In genomic region chr5:120297190-120297589, GRCm38 (mm10) we compare ENCODE assay signal across 21 mouse cellular contexts.
DNase-seq lines count a peak whose midpoint lies in the region; ATAC-seq and TF ChIP-seq lines count a peak whose summit lies in the region.
"Had no signal": no experiment of that assay in that cellular context is flagged by ENCODE, and none has a peak within 500 bp of the region (broad histone marks: within the 10 kb centered on the region; RNA-seq: fewer than 3 reads in every experiment).

No protein-coding gene starts in this region.

- H3K9ac ChIP-seq in hindbrain, embryonic 11.5 days (ENCODE audit: low read depth, low read length) = no peak overlapping the region
- no peak overlapping the region for H3K9ac ChIP-seq in hindbrain, embryonic 16.5 days (ENCODE audit: low read depth, low read length)
- no peak overlapping the region for H3K9ac ChIP-seq in hindbrain, postnatal 0 days (replicated peaks; ENCODE audit: low read length)
- H3K9ac ChIP-seq: forebrain, embryonic 15.5 days; heart, embryonic 13.5 days; intestine, embryonic 15.5 days; limb, embryonic 13.5 days; liver, embryonic 15.5 days had no signal

- WGBS in hindbrain, embryonic 11.5 days = 11% methylated on average over 10 of the region's 10 CpGs
- WGBS in hindbrain, embryonic 16.5 days = 6% methylated on average over 10 of the region's 10 CpGs
- 6% methylated on average over 10 of the region's 10 CpGs for WGBS in hindbrain, postnatal 0 days

- DNase-seq in hindbrain, embryonic 11.5 days (ENCODE audit: low spot score) = peak; percentile 54
- DNase-seq in Muller cell, postnatal 12 days (ENCODE audit: inconsistent ontology term) = peak; percentile 22
- peak; percentile 66 for DNase-seq in hindbrain, postnatal 0 days (ENCODE audit: low spot score)
- no peak for DNase-seq in adrenal gland, adult 8-10 months
- DNase-seq in left cerebral cortex, adult 11 months (ENCODE audit: low spot score) = no peak
- DNase-seq: adrenal gland, postnatal 10 days; cerebellum, adult 2 months; gastrocnemius, adult 2 months; heart, postnatal 36 days; lung, postnatal 10 days; thymus, postnatal 25 days had no signal

- peak overlapping the region; percentile 42; the same call in 1 of the 2 replicates for H3K27ac ChIP-seq in hindbrain, embryonic 11.5 days (ENCODE audit: low read depth, low read length)
- no peak overlapping the region for H3K27ac ChIP-seq in hindbrain, embryonic 16.5 days (ENCODE audit: low read depth, low read length)
- H3K27ac ChIP-seq in hindbrain, postnatal 0 days = no peak overlapping the region
- H3K27ac ChIP-seq: forebrain, embryonic 15.5 days; gastrocnemius, adult 2 months; heart, embryonic 13.5 days; intestine, embryonic 15.5 days; limb, embryonic 13.5 days; liver, embryonic 15.5 days had no signal

- ATAC-seq in hindbrain, embryonic 11.5 days (ENCODE audit: low FRiP score) = 0 out of 2 replicates have a peak, but pooled peaks have one; percentile 23
- no peak for ATAC-seq in hindbrain, embryonic 16.5 days
- no peak for ATAC-seq in hindbrain, postnatal 0 days
- ATAC-seq: forebrain, embryonic 15.5 days had no signal

- H3K4me1 ChIP-seq in hindbrain, embryonic 11.5 days (replicated peaks; ENCODE audit: control insufficient read depth, insufficient read depth, low read length) = peaks cover 8% of the 10 kb centered on the region
- H3K4me1 ChIP-seq in hindbrain, embryonic 16.5 days (ENCODE audit: control insufficient read depth, insufficient read depth, low read depth, low read length) = peaks cover 14% of the 10 kb centered on the region
- peaks cover 71% of the 10 kb centered on the region for H3K4me1 ChIP-seq in E14TG2a.4 (replicated peaks; ENCODE audit: low read depth, low read length)
- H3K4me1 ChIP-seq in hindbrain, postnatal 0 days (ENCODE audit: insufficient read depth, low read length) = 0 out of 2 replicates have a peak, but pooled peaks cover 5% of the 10 kb centered on the region
- H3K4me1 ChIP-seq: liver, embryonic 15.5 days had no signal

- H3K27me3 ChIP-seq in hindbrain, embryonic 11.5 days (ENCODE audit: control insufficient read depth, insufficient read depth, low read length) = peaks cover 34% of the 10 kb centered on the region
- H3K27me3 ChIP-seq in hindbrain, embryonic 16.5 days (replicated peaks; ENCODE audit: control insufficient read depth, insufficient read depth, low read length) = peaks cover 6% of the 10 kb centered on the region; the same call in 1 of the 2 replicates
- peaks cover 40% of the 10 kb centered on the region for H3K27me3 ChIP-seq in E14TG2a.4 (ENCODE audit: insufficient read depth, low read length)
- H3K27me3 ChIP-seq in hindbrain, postnatal 0 days (ENCODE audit: insufficient read depth, low read length) = peaks cover 11% of the 10 kb centered on the region; the same call in 1 of the 2 replicates

- no peak overlapping the region for H3K4me3 ChIP-seq in hindbrain, embryonic 11.5 days (ENCODE audit: low read depth, low read length)
- H3K4me3 ChIP-seq in hindbrain, embryonic 16.5 days (ENCODE audit: low read length) = no peak overlapping the region
- peak overlapping the region; percentile 17; the same call in 1 of the 2 replicates for H3K4me3 ChIP-seq in E14TG2a.4 (replicated peaks; ENCODE audit: low read length)
- H3K4me3 ChIP-seq in hindbrain, postnatal 0 days (ENCODE audit: low read length) = no peak overlapping the region
- H3K4me3 ChIP-seq: forebrain, embryonic 15.5 days; gastrocnemius, adult 2 months; heart, embryonic 13.5 days; intestine, embryonic 15.5 days; limb, embryonic 13.5 days; liver, embryonic 15.5 days; megakaryocyte, embryonic 14.5 days; myocyte had no signal

- TF ChIP-seq CTCF in E14TG2a.4 (conservative IDR thresholded peaks at IDR 0.05; ENCODE audit: low read length) = no peak
- no peak for TF ChIP-seq CTCF in hindbrain, postnatal 0 days (IDR thresholded peaks at IDR 0.05; ENCODE audit: low read depth)

- H3K9me3 ChIP-seq in hindbrain, embryonic 11.5 days (ENCODE audit: control insufficient read depth, low read length) = no peaks in the 10 kb centered on the region
- no peaks in the 10 kb centered on the region for H3K9me3 ChIP-seq in hindbrain, embryonic 16.5 days (ENCODE audit: control insufficient read depth, low read length)
- no peaks in the 10 kb centered on the region for H3K9me3 ChIP-seq in E14TG2a.4 (ENCODE audit: low read length)
- H3K9me3 ChIP-seq in hindbrain, postnatal 0 days (ENCODE audit: low read length) = no peaks in the 10 kb centered on the region
- H3K9me3 ChIP-seq: forebrain, embryonic 15.5 days; G1E; heart, embryonic 13.5 days; intestine, embryonic 15.5 days; limb, embryonic 13.5 days; liver, embryonic 15.5 days; megakaryocyte, embryonic 14.5 days had no signal

- H3K4me2 ChIP-seq in hindbrain, embryonic 11.5 days (replicated peaks; ENCODE audit: low read depth, low read length) = no peak overlapping the region
- no peak overlapping the region for H3K4me2 ChIP-seq in hindbrain, embryonic 16.5 days (ENCODE audit: low read length)
- H3K4me2 ChIP-seq in hindbrain, postnatal 0 days (ENCODE audit: low read depth, low read length) = no peak overlapping the region
- H3K4me2 ChIP-seq: forebrain, embryonic 15.5 days; heart, embryonic 13.5 days; intestine, embryonic 15.5 days; limb, embryonic 13.5 days; liver, embryonic 15.5 days had no signal

- H3K36me3 ChIP-seq in hindbrain, embryonic 11.5 days (ENCODE audit: control insufficient read depth, insufficient read depth, low read length) = no peaks in the 10 kb centered on the region
- no peaks in the 10 kb centered on the region for H3K36me3 ChIP-seq in hindbrain, embryonic 16.5 days (ENCODE audit: control insufficient read depth, insufficient read depth, low read length)
- no peaks in the 10 kb centered on the region for H3K36me3 ChIP-seq in E14TG2a.4 (ENCODE audit: insufficient read depth, low read length)
- H3K36me3 ChIP-seq in hindbrain, postnatal 0 days (ENCODE audit: insufficient read depth, low read length) = no peaks in the 10 kb centered on the region
- H3K36me3 ChIP-seq: forebrain, embryonic 15.5 days; G1E; heart, embryonic 13.5 days; intestine, embryonic 15.5 days; limb, embryonic 13.5 days; liver, embryonic 15.5 days had no signal

Comparison
In these comparisons a context has a peak if more than half of its experiments do, and no peak if none do; other contexts are left out.
1. DNase-seq: peak in hindbrain, embryonic 11.5 days (single experiment), Muller cell, postnatal 12 days (single experiment) and hindbrain, postnatal 0 days (single experiment); none in adrenal gland, adult 8-10 months (single experiment) and left cerebral cortex, adult 11 months (single experiment).